Mouse (Mus musculus) brain, embryonic 18.5 days (tissue): Measurements from ENCODE around the gene Eno3.

ENCODE experiments used
- DNase-seq: peaks from one replicate; pipeline ENCODE4 v3.0.0-alpha.2; 2012; ENCODE audit warnings: low read depth, low spot score

Eno3 gene

DNA sequence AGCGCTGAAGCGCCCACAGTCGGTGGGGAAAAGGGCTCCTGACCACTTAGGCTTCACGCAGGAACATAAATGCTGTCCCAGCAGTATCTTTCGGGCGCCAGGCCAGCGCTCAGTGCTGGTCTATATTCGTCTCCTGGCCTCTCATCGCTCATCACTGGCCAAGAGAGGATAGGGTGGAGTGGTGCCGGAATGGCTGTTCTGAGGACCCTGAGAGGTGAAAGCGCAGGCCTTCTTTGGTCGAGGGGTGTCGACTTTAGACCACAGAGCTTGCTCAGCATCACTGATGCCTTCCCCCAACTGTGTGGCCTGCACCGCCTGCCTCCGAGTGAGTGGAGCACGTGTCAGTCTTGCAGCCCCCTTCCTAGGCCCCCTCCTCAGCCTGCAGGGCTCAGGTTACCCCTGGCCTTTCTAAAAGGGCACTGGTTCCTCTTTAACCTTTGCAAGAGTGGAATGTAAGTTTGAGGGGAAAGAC is 510 bp upstream of the Eno3 start:
- no peak for DNase-seq

DNA sequence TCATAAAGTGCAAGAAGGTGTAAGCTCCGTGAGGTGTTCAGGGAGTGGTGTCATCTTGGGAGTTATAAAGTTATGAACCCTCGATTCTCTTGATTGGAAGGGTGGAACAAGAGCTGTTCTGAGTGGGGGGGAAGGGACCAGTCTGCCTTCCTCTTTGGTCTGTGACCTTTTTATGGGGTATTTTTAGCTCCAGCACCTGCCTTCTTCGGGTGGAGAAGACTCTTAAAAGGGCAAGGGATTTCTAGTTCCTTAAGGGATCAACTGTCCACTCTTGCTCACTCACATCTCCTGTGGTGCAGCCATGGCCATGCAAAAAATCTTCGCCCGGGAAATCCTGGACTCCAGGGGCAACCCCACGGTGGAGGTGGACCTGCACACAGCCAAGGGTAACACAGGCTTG is 571 bp downstream of the Eno3 start:
- DNase-seq = no peak

DNA sequence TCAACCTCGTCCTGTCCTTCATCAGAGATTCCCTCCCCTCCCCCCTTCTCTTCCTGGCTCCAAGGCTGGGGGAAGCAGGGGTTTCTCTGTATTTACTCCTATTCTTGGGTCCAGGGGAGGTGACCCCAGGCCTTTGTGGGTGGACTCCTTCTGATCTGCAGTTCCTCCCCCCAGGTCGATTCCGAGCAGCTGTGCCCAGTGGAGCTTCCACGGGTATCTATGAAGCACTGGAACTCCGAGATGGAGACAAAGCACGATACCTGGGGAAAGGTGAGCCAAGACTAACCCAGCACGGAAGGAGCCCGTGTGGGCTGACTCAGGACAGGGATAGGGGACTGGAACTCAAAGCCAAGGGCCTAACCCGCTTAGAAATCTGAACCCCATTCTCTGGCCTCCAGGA is 989 bp downstream of the Eno3 start:
- DNase-seq = no peak

DNA sequence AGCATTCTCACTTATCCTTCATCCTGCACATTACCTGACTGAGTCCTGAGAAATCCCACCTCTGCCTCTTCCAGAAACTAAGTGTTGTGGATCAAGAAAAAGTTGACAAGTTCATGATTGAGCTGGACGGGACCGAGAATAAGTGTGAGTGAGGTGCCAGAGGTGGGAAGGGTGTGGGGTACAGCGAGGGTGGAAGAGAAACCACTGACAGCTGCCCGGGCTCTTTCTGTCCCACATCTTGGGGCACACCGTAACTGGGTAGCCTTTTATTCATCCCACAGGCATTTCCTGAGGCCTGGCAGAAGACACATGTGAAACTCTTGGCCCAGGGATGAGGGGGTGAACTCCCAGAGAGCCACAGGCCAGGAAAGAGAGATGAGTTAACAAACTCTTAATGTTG is 1.5 kb downstream of the Eno3 start:
- DNase-seq = no peak

DNA sequence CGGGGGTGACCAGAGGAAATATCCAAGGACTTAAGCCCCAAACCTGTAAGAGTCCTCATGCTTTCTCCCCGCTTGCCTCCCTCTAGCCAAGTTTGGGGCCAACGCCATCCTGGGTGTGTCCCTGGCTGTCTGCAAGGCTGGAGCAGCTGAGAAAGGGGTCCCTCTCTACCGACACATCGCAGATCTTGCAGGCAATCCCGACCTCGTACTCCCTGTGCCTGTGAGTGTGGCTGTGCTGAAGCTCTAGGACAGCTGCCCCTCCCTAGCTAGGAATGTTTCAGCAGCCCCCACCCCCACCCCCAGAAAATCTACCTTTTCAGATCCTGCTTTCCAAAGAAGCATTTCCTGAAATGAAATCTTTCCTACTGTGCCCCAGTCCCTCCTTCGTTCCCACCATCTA is 1.9 kb downstream of the Eno3 start:
- DNase-seq = no peak

DNA sequence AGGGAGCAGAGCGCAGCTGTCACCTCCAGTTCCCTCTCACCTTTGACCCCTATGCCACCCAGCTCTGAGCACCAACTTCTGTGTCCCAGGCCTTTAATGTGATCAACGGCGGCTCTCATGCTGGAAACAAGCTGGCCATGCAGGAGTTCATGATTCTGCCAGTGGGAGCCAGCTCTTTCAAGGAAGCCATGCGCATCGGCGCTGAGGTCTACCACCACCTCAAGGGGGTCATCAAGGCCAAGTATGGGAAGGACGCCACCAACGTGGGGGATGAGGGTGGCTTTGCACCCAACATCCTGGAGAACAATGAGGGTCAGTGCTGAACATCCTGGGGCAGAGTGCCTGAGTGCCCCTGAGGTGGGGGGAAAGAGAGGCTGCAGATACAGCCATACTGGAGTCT is 3.6 kb downstream of the Eno3 start:
- DNase-seq = no peak

DNA sequence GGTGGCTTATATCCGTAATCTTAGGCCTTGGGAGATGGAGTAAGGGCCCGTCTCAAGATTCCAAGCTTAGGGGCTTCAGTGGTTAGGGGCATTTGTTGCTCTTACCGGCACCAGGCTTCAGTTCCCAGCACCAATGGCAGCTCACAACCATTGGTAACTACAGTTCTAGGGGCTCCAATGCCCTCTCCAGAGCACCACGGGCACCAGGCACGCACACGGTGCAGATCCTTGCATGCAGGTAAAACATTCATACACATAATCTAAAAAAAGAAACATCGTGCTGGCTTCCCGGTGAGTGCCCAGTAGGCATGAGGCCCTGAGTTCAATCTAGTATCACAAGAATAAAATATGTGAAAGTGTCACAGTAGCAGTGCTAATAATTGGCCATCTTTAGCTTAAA is 6.1 kb downstream of the Eno3 start:
- no peak for DNase-seq

DNA sequence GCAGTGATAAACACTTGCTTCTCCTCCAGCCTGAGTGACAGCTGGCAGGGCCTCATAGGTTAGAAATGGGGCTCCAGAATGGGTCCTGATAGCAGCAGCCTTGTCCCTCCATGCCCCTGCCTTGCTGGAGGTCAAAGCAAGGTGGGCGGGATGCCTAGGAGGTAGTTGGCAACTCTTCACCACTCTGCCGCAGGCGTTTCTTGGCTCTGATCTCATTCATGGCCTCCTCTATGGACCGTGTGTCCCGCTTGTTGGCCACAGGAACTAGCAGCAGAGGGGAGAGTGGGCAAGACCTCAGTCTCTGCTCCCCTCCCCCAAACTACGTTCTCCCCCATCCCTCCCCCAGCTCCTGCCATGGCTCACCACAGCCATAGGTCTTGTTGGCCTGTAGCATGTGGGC is 7.0 kb downstream of the Eno3 start:
- DNase-seq = no peak

DNA sequence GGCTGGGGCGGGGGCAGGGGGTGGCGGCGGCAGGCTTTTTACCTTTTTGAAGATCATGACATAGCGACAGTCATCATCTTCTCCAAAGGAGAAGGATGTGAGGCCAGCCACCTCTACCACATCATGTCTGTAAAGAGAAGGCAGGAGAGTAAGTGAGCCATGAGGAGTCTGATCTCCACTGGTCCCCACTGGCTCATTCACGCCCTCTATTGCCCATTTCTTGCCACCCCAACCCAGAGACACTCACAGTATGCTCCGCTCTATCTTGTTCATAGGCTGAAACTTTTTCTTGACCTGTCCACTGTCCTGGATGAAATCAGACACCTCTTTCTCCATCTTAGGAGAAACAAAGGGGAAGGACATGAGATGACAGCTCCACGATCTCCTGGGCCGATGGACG is 7.7 kb downstream of the Eno3 start:
- DNase-seq = no peak

DNA sequence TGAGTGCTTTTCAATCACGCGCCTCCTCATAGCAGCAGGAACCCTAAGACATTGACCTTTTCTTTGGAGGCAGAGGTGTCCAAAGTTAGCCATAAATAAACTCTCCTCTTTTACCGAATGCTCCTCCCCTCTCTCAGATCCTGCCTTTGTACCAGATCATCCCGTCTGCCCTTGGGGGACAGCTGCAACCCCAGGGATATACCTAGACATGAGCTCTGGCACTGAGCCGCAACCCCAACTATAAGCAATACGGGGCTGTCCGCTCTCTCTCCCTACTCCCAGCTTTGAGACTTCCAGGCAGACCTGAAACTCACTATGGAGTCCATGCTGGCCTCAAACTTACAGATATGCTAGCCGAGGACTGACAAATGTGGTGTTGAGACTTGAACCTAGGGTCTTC is 9.7 kb downstream of the Eno3 start:
- no peak for DNase-seq

DNA sequence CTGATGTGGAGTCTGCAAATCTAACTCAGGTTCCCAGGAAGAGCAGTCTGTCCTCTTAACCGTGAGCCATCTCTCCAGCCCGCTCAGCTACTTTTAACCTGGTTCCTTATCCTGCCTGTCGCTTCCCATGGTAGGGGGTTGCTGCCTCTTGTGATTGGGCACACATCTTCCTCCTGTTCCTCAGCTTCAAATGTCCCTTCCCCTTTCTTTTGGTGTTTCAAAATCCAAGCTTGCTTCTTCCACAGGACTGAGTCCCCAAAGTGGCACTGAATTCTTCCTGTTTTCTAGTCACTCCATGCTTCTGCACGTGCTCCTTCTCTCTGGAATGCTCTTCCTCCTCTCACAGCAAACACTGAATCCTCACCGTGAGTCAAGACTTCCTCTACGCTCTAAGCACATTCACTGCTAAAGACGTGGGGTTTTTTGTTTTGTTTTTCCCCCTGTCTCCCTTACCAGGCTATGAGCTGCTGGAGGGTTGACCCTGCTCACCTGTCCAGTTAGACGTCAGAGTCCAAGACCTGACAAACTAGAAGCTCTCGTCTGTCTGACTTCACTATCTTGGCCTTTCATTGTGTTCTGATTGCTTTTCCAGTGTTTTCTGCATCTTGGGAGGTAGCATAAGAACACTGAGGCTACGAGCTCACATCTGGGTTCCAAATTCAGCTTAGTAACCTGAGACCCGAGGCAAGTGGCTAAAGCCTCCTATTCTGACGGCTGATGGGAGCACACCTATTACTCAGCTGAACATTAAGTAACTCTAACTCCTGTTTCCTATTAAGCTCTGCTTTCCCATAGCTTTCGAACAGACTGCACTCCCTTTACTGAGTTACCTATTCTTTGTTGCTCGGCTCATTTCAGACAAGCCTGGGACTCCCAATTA is 10.5 kb downstream of the Eno3 start:
- no peak for DNase-seq

DNA sequence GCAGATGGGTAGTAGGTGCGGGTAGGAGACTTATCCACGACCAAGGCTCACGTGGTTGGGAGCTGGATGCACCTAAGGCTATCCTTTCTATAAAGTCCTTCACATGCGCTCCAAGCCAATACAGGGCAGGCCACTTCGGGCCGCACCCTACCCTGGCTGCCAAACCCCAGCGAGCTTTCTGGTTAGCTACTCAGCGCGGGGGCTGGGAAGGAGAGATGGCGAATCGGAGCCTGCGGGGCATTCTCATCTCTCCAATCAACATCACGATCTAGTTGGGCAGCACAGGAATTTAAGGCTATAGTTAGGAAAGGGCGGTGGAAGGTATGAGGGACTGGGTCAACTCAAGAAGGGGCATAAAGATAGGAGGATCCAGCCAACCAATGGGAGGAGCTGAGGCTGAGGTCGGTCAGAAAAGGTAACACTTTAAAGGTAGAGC is 11.4 kb downstream of the Eno3 start:
- DNase-seq = no peak

DNA sequence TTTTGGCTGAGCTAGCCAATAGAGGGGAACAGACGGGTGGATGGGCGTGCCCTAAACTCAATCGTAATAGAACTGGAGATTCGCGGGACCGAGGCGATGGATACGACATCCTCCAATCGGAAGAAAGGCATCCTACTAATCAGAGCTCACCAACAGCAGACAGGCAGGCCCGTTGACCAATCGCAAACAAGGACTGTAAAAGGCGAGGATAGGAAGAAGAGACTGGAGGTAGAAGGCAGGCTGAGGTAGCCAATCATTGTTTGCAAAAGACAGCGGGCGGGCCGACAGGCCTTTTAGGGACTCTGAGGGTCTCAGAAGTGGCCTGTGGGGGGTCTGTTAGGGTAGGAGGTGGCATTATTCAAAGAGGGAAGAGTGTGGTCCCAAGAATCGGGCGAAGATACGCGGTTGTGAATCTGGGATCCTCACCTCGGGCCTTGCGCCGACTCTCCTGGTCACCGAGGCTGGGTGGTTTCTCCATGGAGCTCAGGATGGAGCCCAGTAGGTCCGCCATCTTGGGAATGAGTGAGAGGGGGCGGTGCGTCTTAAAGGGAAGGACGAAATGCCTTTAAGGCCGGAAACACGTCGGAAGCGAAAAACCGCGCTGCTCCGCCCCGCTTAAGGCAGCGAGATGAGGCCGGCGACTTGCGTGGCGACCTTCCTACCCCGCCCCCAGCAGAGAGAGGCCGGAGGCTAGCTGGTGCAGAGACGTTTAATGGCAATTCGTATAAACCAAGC is 11.9 kb downstream of the Eno3 start, which contains the start of gene Spag7:
TSS of gene Spag7 (minus strand) at position 646 of the 735 bp plus-strand sequence.
- DNase-seq = peak; percentile 100

DNA sequence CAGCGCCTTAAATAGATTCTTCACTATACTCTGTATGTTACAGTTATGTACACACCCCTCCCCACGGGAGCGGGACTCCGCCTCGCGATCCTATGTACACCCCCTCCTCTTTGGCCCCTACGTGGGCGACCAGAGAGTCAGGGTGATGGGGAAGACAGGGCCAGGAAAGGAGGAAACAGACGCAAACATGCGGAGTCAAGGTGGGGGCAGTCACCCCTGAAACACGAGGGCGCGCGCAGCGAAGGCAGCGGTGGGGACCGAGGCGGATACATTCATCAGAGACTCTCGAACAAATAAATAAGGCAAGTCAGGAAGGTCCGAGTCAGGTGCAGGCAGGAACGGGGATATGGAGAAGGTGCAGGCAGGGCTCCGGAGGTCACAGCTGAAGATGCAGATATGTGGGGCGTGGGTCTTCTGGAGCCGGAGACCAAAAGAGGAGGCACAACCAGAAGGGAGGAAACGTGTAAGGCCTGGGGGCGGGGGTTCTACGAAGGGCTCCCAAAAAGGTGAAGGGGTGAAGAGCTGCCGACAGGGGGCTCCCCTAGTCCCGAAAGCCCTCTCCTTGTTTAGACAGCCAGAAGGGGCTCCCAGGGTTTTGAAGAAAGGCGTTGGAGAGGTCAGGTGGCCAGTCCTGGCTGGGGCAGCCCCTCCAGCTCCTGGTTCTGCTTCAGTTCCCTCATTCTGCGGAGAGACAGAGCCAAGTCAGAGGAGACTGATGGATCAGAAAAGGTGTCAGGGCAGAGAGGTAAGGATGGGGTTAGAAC is 12.8 kb downstream of the Eno3 start:
- no peak for DNase-seq

DNA sequence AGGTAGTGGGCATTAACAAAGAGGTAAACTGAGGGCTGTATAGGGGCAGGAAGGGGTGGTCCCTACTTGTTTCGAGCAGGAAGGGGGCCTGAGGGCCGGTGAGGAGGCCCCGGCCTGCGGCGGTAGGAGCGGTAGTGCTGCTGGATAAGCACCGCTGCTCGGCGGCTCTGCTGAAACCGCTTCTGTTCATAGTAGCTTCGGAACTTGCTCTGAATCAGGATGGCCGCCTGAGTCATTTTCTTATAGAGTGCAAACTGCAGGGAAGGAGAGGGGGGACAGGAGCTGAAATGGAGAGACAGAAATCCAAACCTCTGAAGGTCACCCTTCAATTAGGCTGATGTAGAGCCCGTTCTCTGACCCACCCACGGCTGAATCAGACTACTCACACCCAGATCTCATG is 13.5 kb downstream of the Eno3 start:
- DNase-seq = no peak

DNA sequence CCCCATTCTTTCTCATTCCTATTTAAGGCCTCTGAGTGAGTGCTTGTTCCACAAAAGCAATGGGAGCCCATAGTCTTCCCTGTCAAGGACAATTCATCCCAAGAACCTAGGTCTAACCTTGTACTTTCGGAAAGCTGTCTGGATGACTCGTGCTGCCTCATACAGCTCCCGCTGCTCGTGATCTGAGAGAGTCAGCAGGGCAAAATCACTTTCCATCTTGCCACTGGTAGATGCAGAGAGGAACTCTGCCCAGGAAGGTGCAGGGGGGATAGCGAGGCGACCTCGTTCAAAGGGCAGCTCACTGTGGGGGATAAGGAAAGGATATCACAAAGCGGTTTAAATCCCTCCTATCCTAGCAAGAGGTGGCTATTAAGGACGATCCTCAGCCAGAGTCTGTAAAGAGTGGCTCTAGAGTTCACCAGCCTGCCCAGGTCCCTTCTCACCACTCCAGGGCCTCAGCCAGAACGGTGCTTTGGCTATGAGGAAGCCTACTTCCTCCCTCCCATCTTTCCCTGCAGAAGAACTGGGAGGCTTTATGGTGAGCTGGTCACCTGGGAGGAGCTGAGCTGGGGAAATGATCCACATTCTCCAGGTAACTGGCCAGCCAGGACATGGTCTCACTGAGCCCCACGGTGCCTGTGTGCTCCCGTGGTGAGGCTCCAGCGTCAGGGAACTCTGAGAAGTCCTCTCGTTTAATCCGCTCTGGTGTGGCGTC is 14.5 kb downstream of the Eno3 start:
- DNase-seq = no peak

DNA sequence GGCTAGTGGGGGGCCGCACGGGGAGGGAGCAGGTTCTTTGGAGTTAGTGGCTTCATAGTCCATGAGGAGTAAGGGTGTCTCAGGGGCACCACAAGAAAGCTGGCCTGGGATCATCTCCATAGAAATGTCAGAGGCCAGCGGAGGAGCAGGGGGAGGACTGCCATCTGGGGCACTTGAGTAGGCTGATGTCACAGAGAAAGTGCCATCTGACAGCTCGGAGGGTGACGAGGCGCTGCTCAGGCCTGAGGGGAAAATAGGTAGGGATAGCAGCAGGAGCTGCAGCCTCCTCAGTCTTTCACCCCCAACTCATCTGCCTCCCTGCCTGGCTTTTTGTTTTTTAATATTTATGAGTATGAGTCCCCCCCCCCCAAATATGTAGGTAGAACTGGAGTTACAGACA is 17.0 kb downstream of the Eno3 start:
- no peak for DNase-seq

DNA sequence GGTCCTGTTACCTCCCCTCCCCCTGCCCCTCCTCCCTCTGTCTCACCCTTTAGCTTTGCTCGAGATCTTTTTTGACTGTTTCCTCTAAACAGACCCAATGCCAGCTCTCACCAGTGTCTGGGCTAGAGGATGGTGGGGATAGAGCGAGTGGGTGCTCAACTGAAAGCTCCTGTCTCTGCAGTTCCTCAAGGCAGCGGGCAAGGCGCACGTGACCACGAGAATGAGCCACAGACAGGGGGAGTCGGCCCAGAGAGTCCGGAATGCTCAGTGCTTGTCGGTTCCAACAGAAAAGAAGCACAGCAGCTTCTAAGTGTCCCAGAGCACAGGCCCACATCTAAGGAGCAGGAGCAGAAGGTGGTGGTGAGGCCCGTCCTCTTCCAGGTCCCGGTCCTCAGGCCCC is 17.5 kb downstream of the Eno3 start:
- DNase-seq = no peak

DNA sequence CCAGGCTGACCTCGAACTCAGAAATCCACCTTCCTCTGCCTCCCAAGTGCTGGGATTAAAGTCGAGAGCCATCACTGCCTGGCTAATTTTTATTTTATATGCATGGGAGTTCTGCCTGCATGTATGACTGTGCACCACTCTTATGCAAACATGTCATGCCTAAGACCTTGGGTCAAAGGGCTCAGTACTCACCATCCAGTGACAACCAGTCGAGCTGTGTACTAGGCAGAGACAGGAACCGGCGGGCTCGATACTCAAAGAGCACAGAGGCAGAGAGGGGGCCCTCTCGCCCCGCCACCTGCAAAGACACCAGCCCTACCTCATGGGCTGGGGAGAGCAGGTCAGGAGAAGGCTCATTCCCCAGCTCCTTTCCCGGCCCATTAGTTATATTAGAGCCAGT is 21.1 kb downstream of the Eno3 start:
- no peak for DNase-seq

DNA sequence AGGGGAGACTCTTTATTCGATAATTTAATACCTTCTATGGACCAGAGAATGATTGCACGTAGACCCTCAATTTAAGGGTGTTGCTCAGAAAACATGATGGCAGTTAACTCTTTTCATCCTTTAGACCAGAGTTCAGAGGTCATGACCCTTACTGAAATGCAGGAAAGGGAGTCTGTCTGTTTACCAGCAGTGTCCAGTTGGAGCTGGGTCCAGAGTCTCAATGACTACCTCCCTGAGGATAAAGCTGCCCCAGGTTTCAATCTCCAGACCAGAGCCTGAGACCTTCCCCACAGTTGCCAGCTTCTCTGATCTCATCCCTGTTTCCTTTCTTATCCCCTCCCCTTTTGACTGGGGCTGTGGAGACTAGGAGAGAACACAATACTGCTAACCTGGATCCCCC is 21.6 kb downstream of the Eno3 start:
- no peak for DNase-seq

DNA sequence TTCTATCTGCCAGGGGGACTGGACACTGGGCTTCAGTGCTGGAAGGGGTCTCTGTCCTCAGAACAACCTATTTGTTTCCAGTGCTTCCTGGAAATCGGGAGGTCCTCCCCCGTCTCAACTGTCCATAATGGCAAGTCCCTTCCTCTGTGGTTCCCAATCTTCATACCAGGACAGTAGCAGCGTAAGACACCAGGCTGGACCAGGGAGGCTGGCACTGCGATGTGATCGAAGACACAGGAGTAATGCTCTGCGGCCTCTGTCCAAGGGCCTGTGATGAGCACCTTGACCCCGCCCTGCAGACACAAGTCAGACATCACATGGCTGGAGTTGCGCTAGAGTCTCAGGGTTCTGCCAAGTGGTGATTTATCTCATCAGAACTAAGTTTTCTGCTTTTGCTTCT is 22.4 kb downstream of the Eno3 start:
- DNase-seq = no peak

DNA sequence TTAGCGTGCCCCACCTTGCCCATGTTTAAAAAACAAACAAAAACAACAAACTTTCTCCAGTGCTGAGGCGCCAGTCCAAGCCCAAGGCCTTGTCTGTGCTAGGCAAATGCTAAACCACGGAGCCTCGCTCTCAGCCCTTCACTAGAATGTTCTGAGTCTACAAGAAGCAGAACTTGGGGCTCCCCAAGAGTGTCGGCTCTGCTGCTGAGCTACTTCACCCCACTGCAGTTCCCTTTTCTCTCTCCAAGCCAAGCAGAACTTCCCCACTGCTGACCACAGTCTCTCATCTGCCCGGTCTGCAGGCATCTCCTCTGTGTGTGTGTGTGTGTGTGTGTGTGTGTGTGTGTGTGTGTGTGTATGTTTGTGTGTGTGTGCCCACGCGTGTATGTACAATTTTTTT is 22.9 kb downstream of the Eno3 start:
- DNase-seq = no peak
